In genomic region chr12:111668457-111668912, GRCm38 (mm10) we compare ENCODE assay signal across 8 mouse cellular contexts. TPM values are rescaled to one million over a fixed set of nuclear protein-coding genes. Genes with fewer than 3 reads are reported as not detected.
DNase-seq lines count a peak whose midpoint lies in the region; ATAC-seq lines count a peak whose summit lies in the region.

No protein-coding gene starts in this region.

- ATAC-seq in common myeloid progenitor, adult 5-6 weeks (replicated peaks; ENCODE audit: low read depth, poor library complexity, severe bottlenecking) = peak; percentile 78
- peak; percentile 80 for ATAC-seq in megakaryocyte progenitor cell, adult 5-6 weeks (replicated peaks; ENCODE audit: poor library complexity)

- peak; percentile 96 for DNase-seq in ZHBTc4 (ENCODE audit: low read depth, low spot score)
- peak; percentile 93 to 95 for DNase-seq in gastrocnemius, adult 8-10 months (ENCODE audit: low spot score in 2 of 2)
- peak; percentile 97 for DNase-seq in induced T-regulatory cell, adult 2 months (ENCODE audit: low read depth)
- DNase-seq in left cerebral cortex, adult 9 months (ENCODE audit: low spot score in 2 of 2) = peak; percentile 84 to 98
- DNase-seq in right cerebral cortex, postnatal 14 days = peak; percentile 99
- peak; percentile 90 to 94 for DNase-seq in urinary bladder, postnatal 36 days (ENCODE audit: low spot score in 2 of 2)

RNA-seq across cellular contexts. Expression of gene Ckb, which starts 3.7 kb away (rescaled TPM):
- total RNA-seq in common myeloid progenitor, adult 5-6 weeks (2017) = 1.1 and 2.8 TPM in 2 replicates
- total RNA-seq in gastrocnemius, adult 8-10 months (2022) = 1 to 10 TPM; 2.8 to 8.5 (median 5.7) TPM
- 0.85 and 1.8 TPM in 2 replicates for total RNA-seq in megakaryocyte progenitor cell, adult 5-6 weeks (2015)
- total RNA-seq in megakaryocyte progenitor cell, adult 5-6 weeks (2017) = 2.0 and 4.1 TPM in 2 replicates

RNA-seq across cellular contexts. Expression of gene Trmt61a, which starts 9.4 kb away (rescaled TPM):
- 6.2 and 12.7 TPM in 2 replicates for total RNA-seq in common myeloid progenitor, adult 5-6 weeks (2017)
- 1 to 10 TPM; 2.1 to 2.7 (median 2.5) TPM for total RNA-seq in gastrocnemius, adult 8-10 months (2022)
- total RNA-seq in megakaryocyte progenitor cell, adult 5-6 weeks (2015) = 8.6 and 8.8 TPM in 2 replicates
- total RNA-seq in megakaryocyte progenitor cell, adult 5-6 weeks (2017) = 8.0 and 11.2 TPM in 2 replicates

RNA-seq across cellular contexts. Expression of gene Bag5, which starts 44.6 kb away (rescaled TPM):
- 38.3 and 44.9 TPM in 2 replicates for total RNA-seq in common myeloid progenitor, adult 5-6 weeks (2017)
- total RNA-seq in gastrocnemius, adult 8-10 months (2022) = 10 to 100 TPM; 11.4 to 19.6 (median 16.3) TPM
- total RNA-seq in megakaryocyte progenitor cell, adult 5-6 weeks (2015) = 23.6 and 25.8 TPM in 2 replicates
- 29.2 and 46.3 TPM in 2 replicates for total RNA-seq in megakaryocyte progenitor cell, adult 5-6 weeks (2017)

RNA-seq across cellular contexts. Expression of gene Apopt1, which starts 44.6 kb away (rescaled TPM):
- 41.9 and 56.2 TPM in 2 replicates for total RNA-seq in common myeloid progenitor, adult 5-6 weeks (2017)
- total RNA-seq in gastrocnemius, adult 8-10 months (2022) = 10 to 100 TPM; 36.2 to 40.8 (median 38.9) TPM
- 67.5 and 72.1 TPM in 2 replicates for total RNA-seq in megakaryocyte progenitor cell, adult 5-6 weeks (2015)
- 54.7 and 55.7 TPM in 2 replicates for total RNA-seq in megakaryocyte progenitor cell, adult 5-6 weeks (2017)

Comparison
In these comparisons a context has a peak if more than half of its experiments do, and no peak if none do; other contexts are left out.
1. Peak in every context shown above with its lines: DNase-seq and ATAC-seq.